Mouse (Mus musculus) embryonic facial prominence, embryonic 15.5 days (tissue): ENCODE data around the gene Fndc3b. TPM values are rescaled to one million over a fixed set of nuclear protein-coding genes. Genes with fewer than 3 reads are reported as not detected.

Experiments
- ATAC-seq: fragments of 200-750 bp; cut with Nextera tagmentation; 2 replicates; pipeline ENCODE4 v1.8.0; 2017; ENCODE audit warnings: low read depth, moderate TSS enrichment; ENCODE audit not compliant: insufficient number of reproducible peaks, low FRiP score, low TSS enrichment
- H3K27ac ChIP-seq: fragments of 300-500 bp; sonication (generic); replicated peaks from 2 replicates; pipeline ENCODE4 v1.5.1; 2015; ENCODE audit warnings: mild to moderate bottlenecking, inconsistent platforms
- H3K27me3 ChIP-seq: fragments of 300-500 bp; sonication (generic); 2 replicates; pipeline ENCODE4 v1.6.1; 2015; ENCODE audit warnings: inconsistent platforms
- H3K36me3 ChIP-seq: fragments of 300-500 bp; sonication (generic); 2 replicates; pipeline ENCODE4 v1.6.1; 2015; ENCODE audit warnings: mild to moderate bottlenecking, inconsistent platforms
- H3K4me1 ChIP-seq: fragments of 300-500 bp; sonication (generic); 2 replicates; pipeline ENCODE4 v1.6.1; 2015; ENCODE audit warnings: inconsistent platforms
- H3K4me2 ChIP-seq: fragments of 300-500 bp; sonication (generic); replicated peaks from 2 replicates; pipeline ENCODE4 v1.6.1; 2015; ENCODE audit warnings: mild to moderate bottlenecking, inconsistent platforms
- H3K4me3 ChIP-seq: fragments of 300-500 bp; sonication (generic); replicated peaks from 2 replicates; pipeline ENCODE4 v1.5.1; 2015; ENCODE audit warnings: mild to moderate bottlenecking, inconsistent platforms
- H3K9ac ChIP-seq: fragments of 300-500 bp; sonication (generic); 2 replicates; pipeline ENCODE4 v1.6.1; 2015; ENCODE audit warnings: inconsistent platforms
- H3K9me3 ChIP-seq: fragments of 300-500 bp; sonication (generic); replicated peaks from 2 replicates; pipeline ENCODE4 v1.6.1; 2016; ENCODE audit warnings: inconsistent platforms
- WGBS: fragments of 180-500 bp; shearing (Covaris S2); methylation state at CpG from one replicate; pipeline ENCODE4 v1.1.7; 2015; 5-methylcytosine and 5-hydroxymethylcytosine counted together
- polyA plus RNA-seq: library from polyadenylated mRNA; unstranded; fragments of >200 nt; fragmentation: Nextera tagmentation; extraction: Ambion mirVana; gene quantifications from 2 replicates; pipeline ENCODE4 v1.2.1, GENCODE M21; 2015

The Fndc3b gene
- polyA plus RNA-seq, 1 experiment from 2014 or later = 31.8 TPM

DNA sequence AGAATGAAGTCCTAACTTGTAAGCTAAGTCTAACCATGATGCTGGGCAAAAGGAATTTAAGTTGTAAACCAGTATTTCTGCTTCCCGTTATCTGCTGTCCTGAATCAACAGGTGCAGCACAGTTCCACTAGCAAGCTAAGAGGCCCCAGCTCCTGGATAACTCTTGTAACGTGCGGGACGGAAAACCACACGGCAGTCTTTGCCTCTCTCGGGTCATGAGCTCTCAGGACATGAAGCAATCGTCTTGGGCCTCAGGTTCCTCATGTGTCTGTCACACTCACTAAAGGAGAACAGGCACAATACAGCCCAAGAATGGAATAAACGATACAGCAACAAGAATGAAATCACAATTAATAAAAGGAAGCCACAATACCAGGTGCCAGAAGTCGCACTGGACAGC, 93.4 kb downstream of the Fndc3b start:
- Histone ChIP-seq H3K36me3 (0 out of 2 replicates have a peak, but pooled peaks cover 4% of the 10 kb centered on the region), H3K4me2 (no peak overlapping the region), H3K9ac (no peak overlapping the region), H3K4me1 (peaks cover 44% of the 10 kb centered on the region), H3K9me3 (no peaks in the 10 kb centered on the region), H3K27me3 (no peaks in the 10 kb centered on the region), H3K27ac (no peak overlapping the region), H3K4me3 (no peak overlapping the region)
- 62% methylated on average over 9 of the region's 9 CpGs for WGBS
- no peak for ATAC-seq

DNA sequence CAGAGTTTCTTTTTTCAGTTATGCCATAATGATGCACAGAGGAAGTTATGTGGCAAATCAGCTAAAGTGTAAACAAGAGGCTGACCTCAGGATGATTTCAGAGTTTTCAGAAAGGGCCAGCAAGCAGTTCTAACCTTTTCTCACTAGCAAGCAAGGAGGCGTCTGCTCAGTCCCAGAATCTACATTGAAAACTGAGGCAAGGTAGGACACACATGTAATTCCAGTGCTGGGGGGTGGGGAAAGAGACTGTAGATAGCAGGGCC, 93.9 kb downstream of the Fndc3b start:
- no peaks in the 10 kb centered on the region for H3K27me3 ChIP-seq
- no peak overlapping the region for H3K4me2 ChIP-seq
- no peaks in the 10 kb centered on the region for H3K9me3 ChIP-seq
- no peak for ATAC-seq
- H3K36me3 ChIP-seq = 0 out of 2 replicates have a peak, but pooled peaks cover 4% of the 10 kb centered on the region
- no peak overlapping the region for H3K4me3 ChIP-seq
- H3K9ac ChIP-seq = no peak overlapping the region
- WGBS = 67% methylated on average over 1 of the region's 1 CpGs
- H3K27ac ChIP-seq = no peak overlapping the region
- peaks cover 45% of the 10 kb centered on the region for H3K4me1 ChIP-seq

DNA sequence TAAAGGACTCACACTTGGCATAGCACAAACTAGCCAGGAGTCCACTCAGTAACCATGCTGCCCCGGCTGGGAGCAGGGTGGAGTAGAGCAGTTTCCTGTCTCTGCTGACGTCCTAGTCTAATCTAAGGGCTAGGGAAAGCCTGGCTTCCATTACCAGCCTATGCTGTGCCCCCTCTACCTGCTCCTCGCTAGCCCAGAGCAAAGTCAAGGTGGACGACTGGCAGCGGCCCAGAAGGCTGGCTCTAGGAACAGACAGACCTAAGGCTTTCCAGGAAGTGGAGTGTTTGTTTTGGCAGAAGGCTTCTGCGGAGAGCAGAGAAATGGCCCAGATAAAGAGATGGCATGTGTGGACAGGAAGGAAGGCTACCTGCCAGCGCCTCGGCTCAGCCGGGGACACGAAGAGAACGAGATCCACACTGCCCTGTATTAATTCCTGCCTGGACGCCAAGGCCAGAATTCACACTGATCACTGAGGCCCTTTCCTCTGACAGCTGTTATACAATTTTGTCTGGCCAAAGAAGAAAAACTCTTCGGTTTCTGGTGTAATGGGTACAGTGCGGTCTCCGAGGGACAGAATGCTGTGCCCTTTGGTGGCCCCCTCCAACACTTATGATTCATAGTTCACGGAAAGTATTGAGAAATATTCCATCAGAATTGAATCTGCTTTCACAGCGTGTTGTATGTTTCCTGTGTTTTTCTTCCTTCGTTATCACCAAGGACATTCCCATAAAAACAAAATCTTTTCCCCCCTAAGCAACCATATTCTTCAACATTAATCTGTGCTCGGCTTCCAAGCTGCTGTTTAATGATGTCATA, 94.5 kb downstream of the Fndc3b start:
- ATAC-seq = no peak
- Histone ChIP-seq H3K9ac (no peak overlapping the region), H3K27me3 (no peaks in the 10 kb centered on the region)

DNA sequence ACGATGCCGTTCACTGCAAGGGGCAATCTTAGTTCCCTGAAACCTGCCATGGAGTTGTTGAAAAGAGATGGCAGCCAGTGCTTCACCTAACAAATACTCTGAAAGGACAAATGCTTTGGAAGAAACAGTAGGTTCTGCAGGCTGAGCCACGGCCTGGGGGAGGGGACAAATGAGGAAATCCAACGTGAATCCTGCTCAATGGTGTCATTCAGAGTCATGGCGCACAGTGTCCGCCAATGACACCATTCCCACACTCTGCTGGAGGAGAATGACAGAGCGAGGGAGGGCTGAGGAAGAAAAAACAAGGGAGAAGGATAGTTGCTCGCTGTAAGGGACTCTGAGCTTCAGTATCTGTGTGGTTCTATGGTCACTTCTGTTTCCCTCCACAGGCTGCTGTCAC, 95.6 kb downstream of the Fndc3b start:
- WGBS = 65% methylated on average over 8 of the region's 8 CpGs
- H3K4me3 ChIP-seq = no peak overlapping the region

More for the DNA sequence above, 94.5 kb downstream of the Fndc3b start:
- Histone ChIP-seq H3K4me3 (no peak overlapping the region), H3K4me1 (peaks cover 45% of the 10 kb centered on the region), H3K9me3 (no peaks in the 10 kb centered on the region), H3K27ac (0 out of 2 replicates have a peak overlapping the region, but pooled peaks have one; percentile 39), H3K36me3 (0 out of 2 replicates have a peak, but pooled peaks cover 4% of the 10 kb centered on the region), H3K4me2 (no peak overlapping the region)
- WGBS = 50% methylated on average over 19 of the region's 19 CpGs

DNA sequence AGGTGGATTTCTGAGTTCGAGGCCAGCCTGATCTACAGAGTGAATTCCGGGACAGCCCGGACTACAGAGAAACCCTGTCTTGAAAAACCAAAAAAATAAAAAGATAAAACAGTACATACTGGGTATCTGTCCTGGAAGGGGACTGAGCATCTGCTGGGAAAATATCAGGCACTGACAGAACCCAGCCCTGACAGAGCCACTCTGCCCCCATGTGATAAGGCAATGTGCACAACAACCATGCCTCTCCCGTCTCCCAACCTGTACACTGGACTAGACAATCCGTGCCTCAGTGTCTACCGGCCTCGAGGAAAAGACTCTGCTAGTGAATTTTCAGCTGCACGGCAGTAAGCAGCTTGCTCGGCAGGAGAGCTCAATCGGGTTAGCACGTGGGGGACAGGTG, 97.3 kb downstream of the Fndc3b start:
- 90% methylated on average over 11 of the region's 11 CpGs for WGBS
- no peak overlapping the region for H3K9ac ChIP-seq
- H3K4me2 ChIP-seq = no peak overlapping the region
- no peaks in the 10 kb centered on the region for H3K9me3 ChIP-seq
- peaks cover 40% of the 10 kb centered on the region for H3K4me1 ChIP-seq
- H3K4me3 ChIP-seq = no peak overlapping the region
- H3K27ac ChIP-seq = no peak overlapping the region
- H3K27me3 ChIP-seq = no peaks in the 10 kb centered on the region
- no peak for ATAC-seq
- H3K36me3 ChIP-seq = no peaks in the 10 kb centered on the region

More for the DNA sequence above, 95.6 kb downstream of the Fndc3b start:
- Histone ChIP-seq H3K4me2 (no peak overlapping the region), H3K36me3 (0 out of 2 replicates have a peak, but pooled peaks cover 4% of the 10 kb centered on the region), H3K9me3 (no peaks in the 10 kb centered on the region), H3K27ac (no peak overlapping the region), H3K4me1 (peaks cover 40% of the 10 kb centered on the region), H3K27me3 (no peaks in the 10 kb centered on the region), H3K9ac (no peak overlapping the region)
- ATAC-seq = no peak

DNA sequence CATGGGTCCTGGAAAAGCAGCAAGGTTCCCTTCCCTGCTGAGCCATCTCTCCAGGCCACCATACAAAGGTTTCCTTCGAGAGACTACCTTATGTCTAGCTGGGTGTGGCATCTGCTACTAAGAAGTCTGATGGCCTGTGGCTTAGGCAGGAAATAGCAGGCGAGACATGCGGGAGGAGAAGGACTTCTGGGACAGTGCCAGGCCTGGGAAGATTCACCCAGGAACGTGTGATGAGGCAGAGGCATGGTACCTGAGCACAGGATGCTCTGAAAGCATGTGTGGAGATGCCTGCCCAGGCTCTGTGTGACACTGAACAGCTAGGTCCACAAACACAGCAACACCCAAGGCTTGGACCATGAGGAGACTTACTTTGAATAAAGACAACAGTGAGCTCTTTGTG, 98.1 kb downstream of the Fndc3b start:
- no peak overlapping the region for H3K27ac ChIP-seq
- H3K9me3 ChIP-seq = no peaks in the 10 kb centered on the region
- H3K4me1 ChIP-seq = peaks cover 43% of the 10 kb centered on the region
- H3K9ac ChIP-seq = no peak overlapping the region
- H3K4me2 ChIP-seq = no peak overlapping the region
- no peak for ATAC-seq
- no peak overlapping the region for H3K4me3 ChIP-seq
- no peaks in the 10 kb centered on the region for H3K27me3 ChIP-seq
- no peaks in the 10 kb centered on the region for H3K36me3 ChIP-seq
- 55% methylated on average over 4 of the region's 4 CpGs for WGBS

DNA sequence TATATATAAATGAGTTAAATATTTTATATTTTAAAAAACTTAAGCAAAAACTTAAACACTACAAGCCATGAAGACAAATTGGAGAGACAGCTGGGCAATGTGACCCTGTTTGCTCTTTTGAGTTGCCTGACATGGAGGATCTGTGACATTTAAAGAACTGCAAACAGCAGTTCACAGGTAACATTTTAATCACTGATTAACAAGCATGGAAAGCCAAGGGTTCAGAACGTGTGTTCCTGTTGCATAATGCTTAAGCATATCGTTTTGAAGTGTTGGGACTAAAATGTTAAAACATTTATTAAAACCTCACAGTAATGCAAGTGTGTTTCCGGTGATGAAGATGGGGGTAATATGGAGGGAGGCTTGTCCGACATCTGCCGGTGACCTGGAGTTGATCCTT, 99.1 kb downstream of the Fndc3b start:
- Histone ChIP-seq H3K9me3 (no peaks in the 10 kb centered on the region), H3K4me2 (no peak overlapping the region), H3K9ac (no peak overlapping the region), H3K27ac (no peak overlapping the region), H3K36me3 (no peaks in the 10 kb centered on the region), H3K4me3 (no peak overlapping the region), H3K27me3 (no peaks in the 10 kb centered on the region), H3K4me1 (peaks cover 43% of the 10 kb centered on the region)
- no peak for ATAC-seq
- WGBS = 79% methylated on average over 5 of the region's 5 CpGs

DNA sequence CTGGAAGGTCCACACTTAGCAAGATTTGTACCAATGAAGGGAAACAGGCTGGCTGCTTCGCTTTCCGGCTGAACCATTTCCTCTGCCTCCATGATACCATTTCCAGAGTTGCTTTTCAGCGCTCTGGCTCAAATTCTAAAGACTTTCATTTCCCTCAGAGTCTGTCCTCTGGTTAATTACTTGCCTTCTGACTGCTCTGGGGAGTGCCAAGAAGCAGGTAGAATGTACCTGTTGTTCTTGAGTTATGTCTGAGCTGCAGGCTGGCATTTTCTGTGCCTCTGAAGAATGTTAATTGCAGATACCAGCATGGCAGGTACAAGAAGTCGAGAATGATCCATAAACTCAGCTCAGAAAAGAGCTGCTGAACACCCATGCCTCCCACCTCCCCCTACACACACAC, 100.6 kb downstream of the Fndc3b start:
- Histone ChIP-seq H3K4me3 (no peak overlapping the region), H3K36me3 (no peaks in the 10 kb centered on the region), H3K27ac (no peak overlapping the region), H3K9me3 (no peaks in the 10 kb centered on the region), H3K4me2 (no peak overlapping the region), H3K27me3 (no peaks in the 10 kb centered on the region), H3K9ac (no peak overlapping the region), H3K4me1 (peaks cover 41% of the 10 kb centered on the region)
- no peak for ATAC-seq
- WGBS = 60% methylated on average over 4 of the region's 4 CpGs

DNA sequence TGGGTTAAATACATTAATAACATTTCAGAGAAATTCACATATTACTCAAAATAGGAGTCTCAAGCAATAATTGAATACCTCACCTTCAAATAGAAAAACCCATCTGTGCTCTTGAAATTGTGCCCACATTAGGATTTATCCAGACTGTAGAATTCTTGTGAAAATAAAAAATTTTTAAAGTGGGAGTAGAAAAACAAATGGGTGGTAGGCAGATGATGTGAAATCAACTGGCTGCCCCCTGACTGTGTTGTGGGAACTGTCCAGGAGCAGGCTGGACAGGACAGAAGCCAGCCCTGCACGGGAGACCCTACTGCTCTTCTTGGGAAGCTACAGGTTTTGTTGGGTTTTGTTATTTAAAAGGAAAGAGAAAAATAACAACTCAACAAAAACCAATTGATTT, 101.0 kb downstream of the Fndc3b start:
- 74% methylated on average over 1 of the region's 1 CpGs for WGBS
- no peak overlapping the region for H3K27ac ChIP-seq
- H3K9me3 ChIP-seq = no peaks in the 10 kb centered on the region
- H3K4me1 ChIP-seq = peaks cover 41% of the 10 kb centered on the region
- ATAC-seq = no peak
- no peak overlapping the region for H3K4me3 ChIP-seq
- H3K9ac ChIP-seq = no peak overlapping the region
- H3K4me2 ChIP-seq = no peak overlapping the region
- H3K36me3 ChIP-seq = no peaks in the 10 kb centered on the region
- no peaks in the 10 kb centered on the region for H3K27me3 ChIP-seq

DNA sequence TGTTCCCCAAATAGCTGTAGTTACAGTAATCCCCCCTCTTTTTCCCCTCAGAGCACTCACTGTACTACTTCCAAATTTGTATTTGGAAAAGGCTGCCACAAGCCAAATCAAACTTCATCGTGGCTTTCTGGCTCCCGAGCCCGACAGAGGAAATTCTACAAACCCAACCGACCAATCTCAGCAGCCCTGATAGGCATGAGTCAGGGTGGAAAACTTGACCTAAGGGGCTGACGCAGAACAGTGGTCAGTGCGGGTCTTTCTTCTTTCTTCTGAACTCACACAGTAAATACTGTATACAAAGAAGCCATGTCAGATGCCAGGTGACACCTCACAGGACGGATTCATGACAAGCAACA, 103.3 kb downstream of the Fndc3b start:
- Histone ChIP-seq H3K4me3 (no peak overlapping the region), H3K27me3 (no peaks in the 10 kb centered on the region), H3K9ac (no peak overlapping the region), H3K9me3 (no peaks in the 10 kb centered on the region), H3K4me2 (no peak overlapping the region), H3K27ac (peak overlapping the region; percentile 76), H3K36me3 (no peaks in the 10 kb centered on the region), H3K4me1 (peaks cover 44% of the 10 kb centered on the region)
- WGBS = 34% methylated on average over 7 of the region's 7 CpGs
- ATAC-seq = peak; percentile 55

DNA sequence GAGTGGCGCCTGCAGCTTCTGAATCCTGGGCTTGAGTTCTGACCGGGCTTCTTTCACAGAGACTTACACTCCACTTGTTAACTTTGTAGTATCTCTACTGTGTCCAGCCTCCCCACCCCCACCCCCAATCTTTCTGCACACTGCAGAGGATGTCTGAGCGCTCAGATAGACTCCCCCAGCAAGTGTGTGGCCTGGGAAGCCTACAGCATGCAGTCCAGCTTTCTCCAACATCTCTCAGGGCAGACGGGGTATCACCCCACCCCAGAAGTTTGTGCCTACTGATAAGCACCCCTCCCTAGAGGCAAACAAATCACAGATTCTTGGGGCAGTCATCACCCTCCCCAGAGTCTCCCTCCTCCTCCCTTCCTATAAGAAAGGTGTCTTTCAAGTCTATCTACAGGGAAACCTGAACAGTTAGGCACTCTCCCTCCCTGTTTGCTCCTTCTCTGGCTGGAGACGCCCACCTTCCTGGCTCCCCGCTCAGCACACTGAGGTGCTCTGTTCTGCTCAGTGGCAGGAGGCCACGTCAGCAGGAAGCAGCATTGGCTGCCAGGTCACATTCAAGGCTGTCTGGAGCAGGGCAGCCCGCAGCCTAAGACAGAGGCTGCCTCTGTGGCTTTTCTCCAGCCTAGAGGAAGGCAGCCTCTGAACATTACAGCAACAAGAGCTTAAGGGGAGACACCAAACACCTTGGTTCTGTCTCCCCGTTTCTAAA, 103.9 kb downstream of the Fndc3b start:
- Histone ChIP-seq H3K9ac (no peak overlapping the region), H3K4me1 (peaks cover 39% of the 10 kb centered on the region), H3K36me3 (no peaks in the 10 kb centered on the region), H3K27ac (peak overlapping the region; percentile 76), H3K4me3 (no peak overlapping the region), H3K9me3 (no peaks in the 10 kb centered on the region), H3K4me2 (no peak overlapping the region), H3K27me3 (no peaks in the 10 kb centered on the region)
- 33% methylated on average over 9 of the region's 9 CpGs for WGBS
- peak; percentile 89 for ATAC-seq
